Mouse (Mus musculus) kidney, adult 2 months (tissue): ENCODE measurements around the gene H2-Ke6.

Experiments
- CTCF ChIP-seq: fragments of 200-500 bp; conservative IDR thresholded peaks from 2 replicates; pipeline ENCODE4 v1.5.1; 2011; ENCODE audit warnings: low read depth, mild to moderate bottlenecking, control low read depth, low read length, moderate library complexity, mixed read lengths; ENCODE audit not compliant: insufficient read depth, insufficient read length
- POLR2A ChIP-seq: fragments of 200-500 bp; IDR thresholded peaks from one replicate; pipeline ENCODE4 v1.6.1; 2011; ENCODE audit warnings: low read depth, low read length, control low read depth

GRCm38 (mm10) chr17:34000150-34000537 lies 27.7 kb downstream of the H2-Ke6 start, which contains the start of gene H2-K1:
- TF ChIP-seq POLR2A (peak; percentile 98), CTCF (no peak)
